Mouse (Mus musculus): Measurements from ENCODE around the gene Gstt1. TPM values are rescaled to one million over a fixed set of nuclear protein-coding genes. Genes with fewer than 3 reads are reported as not detected.

Gene Gstt1
- polyA plus RNA-seq, 1 experiment from 2014 or later, result 77.5 TPM

DNA sequence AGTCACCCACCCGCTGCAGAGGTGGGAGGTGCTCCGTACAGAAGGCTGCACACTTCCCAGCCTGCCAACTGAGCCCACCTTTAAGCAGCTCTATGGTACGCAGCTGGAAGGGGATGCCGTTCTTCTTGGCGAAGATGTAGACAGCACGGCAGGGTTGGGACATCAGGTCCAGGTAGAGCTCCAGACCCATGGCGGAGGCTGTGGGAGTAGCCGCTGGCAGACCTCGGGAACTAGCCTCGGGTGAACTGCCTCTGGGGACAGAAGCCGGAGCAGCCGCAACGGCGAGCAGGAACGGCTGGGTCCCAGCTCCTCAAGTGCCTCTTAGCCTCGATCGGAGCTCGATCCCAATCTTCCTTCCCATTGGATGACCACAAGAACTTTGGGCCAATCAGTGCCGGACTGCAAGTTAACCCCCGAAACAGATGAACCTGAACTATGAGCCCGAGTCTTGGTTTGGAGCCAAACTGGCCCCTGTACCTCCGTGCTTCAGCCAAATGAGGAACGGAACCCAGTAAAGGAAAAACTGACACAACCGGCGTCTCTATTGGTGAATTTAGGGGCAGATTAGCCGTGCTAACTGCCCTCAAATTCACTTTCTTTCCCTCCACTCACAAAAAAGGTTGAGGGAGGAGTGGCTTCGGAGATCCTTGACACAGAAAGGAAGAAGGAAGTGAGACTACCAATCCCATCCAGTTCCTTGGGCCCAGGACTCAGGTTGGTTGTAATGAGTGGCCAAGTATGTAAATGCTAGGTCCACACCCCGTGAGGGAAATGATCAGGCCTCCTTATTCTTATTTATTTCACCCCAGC is 17.4 kb downstream of the Gstt1 start, which contains the start of the genes Gm20441 and Gstt3:
Gene Gm20441 (minus strand): TSS at position 186 of the 810 bp plus-strand sequence.
Gene Gstt3 (minus strand): TSS at position 646 of the 810 bp plus-strand sequence.
- peaks cover 7% of the 10 kb centered on the region; the same call in 1 of the 2 replicates for H3K27me3 ChIP-seq (ENCODE audit: insufficient read depth, low read length)
- DNase-seq, result peak; percentile 55
- H3K9me3 ChIP-seq (ENCODE audit: low read length), result no peaks in the 10 kb centered on the region
- H3K4me3 ChIP-seq (ENCODE audit: low read depth, low read length), result peak within 1 kb of the TSS; percentile 46
- no peaks in the 10 kb centered on the region for H3K36me3 ChIP-seq (replicated peaks; ENCODE audit: insufficient read depth, low read length)
- TF ChIP-seq CTCF (IDR thresholded peaks at IDR 0.05; ENCODE audit: low read depth) (no peak), EP300 (IDR thresholded peaks at IDR 0.05; ENCODE audit: low read depth) (no peak)
- peak within 1 kb of the TSS; percentile 84 for H3K4me2 ChIP-seq (ENCODE audit: low read depth, low read length)
- H3K27ac ChIP-seq (ENCODE audit: low read depth), result peak within 1 kb of the TSS; percentile 44
- peaks cover 12% of the 10 kb centered on the region for H3K4me1 ChIP-seq (ENCODE audit: insufficient read depth)
- 1% methylated on average over 28 of the region's 28 CpGs for WGBS (ENCODE audit: insufficient replicate concordance)
- H3K9ac ChIP-seq (replicated peaks), result peak within 1 kb of the TSS; percentile 61
- ATAC-seq, result peak; percentile 74

DNA sequence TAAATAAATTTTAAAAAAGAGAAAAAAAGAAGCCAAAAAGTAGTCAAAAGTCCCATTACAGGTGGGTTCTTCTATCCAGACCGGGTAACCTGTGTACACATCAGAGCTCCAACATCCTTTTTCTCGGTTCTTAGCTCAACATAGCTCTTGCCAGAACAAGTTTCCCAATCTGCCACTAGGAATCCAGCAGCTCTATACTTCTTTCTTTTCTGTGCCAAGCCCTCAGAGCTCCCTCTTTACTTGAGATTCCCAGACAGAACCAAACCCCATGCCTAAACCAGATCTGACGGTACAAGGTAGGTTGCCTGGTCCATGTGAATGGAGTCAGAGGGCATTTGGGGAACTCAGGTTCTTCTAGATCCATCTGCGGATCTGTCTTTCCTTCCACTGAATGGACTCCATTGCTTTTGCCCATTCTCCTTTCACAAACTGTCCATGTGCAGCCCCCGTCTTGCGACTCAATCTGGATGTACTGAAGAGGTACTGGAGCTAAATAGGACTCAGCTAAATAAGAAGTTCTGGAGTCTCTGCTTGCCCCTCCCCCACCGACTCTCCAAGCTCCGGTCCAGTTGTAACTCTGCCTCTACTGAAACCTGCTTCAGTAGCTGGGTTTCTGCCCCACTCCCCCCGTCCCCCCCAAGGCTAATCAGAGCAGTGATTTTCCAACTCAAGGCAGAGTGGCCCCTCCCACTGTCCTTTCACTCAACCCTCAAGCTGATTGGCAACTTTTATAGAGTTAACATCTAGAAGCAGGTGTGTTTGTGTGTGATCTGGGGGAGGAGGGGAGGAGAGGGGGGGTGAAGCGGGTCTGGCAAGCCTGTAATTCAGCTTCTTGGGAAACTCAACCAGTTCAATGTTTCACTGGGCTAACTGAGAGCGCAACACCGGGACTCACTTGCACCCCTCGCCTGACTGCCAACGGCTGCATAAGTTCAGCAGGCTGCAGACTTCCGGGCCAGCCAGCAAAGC is 18.9 kb downstream of the Gstt1 start:
- DNase-seq (no peak), ATAC-seq (0 out of 2 replicates have a peak, but pooled peaks have one; percentile 17)
- Histone ChIP-seq H3K27me3 (ENCODE audit: insufficient read depth, low read length) (peaks cover 7% of the 10 kb centered on the region; the same call in 1 of the 2 replicates), H3K4me3 (ENCODE audit: low read depth, low read length) (no peak overlapping the region), H3K36me3 (replicated peaks; ENCODE audit: insufficient read depth, low read length) (no peaks in the 10 kb centered on the region), H3K4me1 (ENCODE audit: insufficient read depth) (peaks cover 3% of the 10 kb centered on the region; the same call in 1 of the 2 replicates), H3K4me2 (ENCODE audit: low read depth, low read length) (peak overlapping the region; percentile 84), H3K9me3 (ENCODE audit: low read length) (no peaks in the 10 kb centered on the region), H3K9ac (replicated peaks) (no peak overlapping the region), H3K27ac (ENCODE audit: low read depth) (no peak overlapping the region)
- WGBS (ENCODE audit: insufficient replicate concordance), result 34% methylated on average over 15 of the region's 15 CpGs
- no peak for TF ChIP-seq EP300 (IDR thresholded peaks at IDR 0.05; ENCODE audit: low read depth)
- no peak for TF ChIP-seq CTCF (IDR thresholded peaks at IDR 0.05; ENCODE audit: low read depth)

DNA sequence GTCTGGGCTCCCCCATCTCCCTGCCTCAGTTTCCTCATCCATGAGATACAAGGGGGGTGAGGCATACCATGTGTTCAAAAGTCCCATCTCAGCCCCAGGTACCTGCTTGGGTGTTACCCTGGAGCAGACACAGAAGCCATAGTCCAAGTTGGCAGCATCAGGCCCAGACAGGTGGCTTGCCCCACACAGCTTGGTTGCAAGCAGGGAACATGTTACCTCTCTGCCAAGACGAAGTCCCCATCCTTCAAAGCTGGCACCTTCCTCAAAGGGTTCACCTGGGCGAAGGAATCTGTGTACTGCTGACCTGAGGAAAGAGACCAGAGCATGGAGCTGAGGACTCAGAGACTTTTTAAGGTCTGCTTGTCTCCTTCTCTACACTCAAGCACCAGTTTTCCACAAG is 20.5 kb downstream of the Gstt1 start:
- Histone ChIP-seq H3K4me1 (ENCODE audit: insufficient read depth) (peaks cover 5% of the 10 kb centered on the region), H3K4me3 (ENCODE audit: low read depth, low read length) (no peak overlapping the region), H3K9me3 (ENCODE audit: low read length) (no peaks in the 10 kb centered on the region), H3K9ac (replicated peaks) (no peak overlapping the region), H3K4me2 (ENCODE audit: low read depth, low read length) (no peak overlapping the region), H3K27me3 (ENCODE audit: insufficient read depth, low read length) (peaks cover 7% of the 10 kb centered on the region; the same call in 1 of the 2 replicates), H3K36me3 (replicated peaks; ENCODE audit: insufficient read depth, low read length) (no peaks in the 10 kb centered on the region), H3K27ac (ENCODE audit: low read depth) (no peak overlapping the region)
- WGBS (ENCODE audit: insufficient replicate concordance), result 77% methylated on average over 2 of the region's 2 CpGs
- no peak for DNase-seq
- no peak for ATAC-seq
- no peak for TF ChIP-seq CTCF (IDR thresholded peaks at IDR 0.05; ENCODE audit: low read depth)
- no peak for TF ChIP-seq EP300 (IDR thresholded peaks at IDR 0.05; ENCODE audit: low read depth)

DNA sequence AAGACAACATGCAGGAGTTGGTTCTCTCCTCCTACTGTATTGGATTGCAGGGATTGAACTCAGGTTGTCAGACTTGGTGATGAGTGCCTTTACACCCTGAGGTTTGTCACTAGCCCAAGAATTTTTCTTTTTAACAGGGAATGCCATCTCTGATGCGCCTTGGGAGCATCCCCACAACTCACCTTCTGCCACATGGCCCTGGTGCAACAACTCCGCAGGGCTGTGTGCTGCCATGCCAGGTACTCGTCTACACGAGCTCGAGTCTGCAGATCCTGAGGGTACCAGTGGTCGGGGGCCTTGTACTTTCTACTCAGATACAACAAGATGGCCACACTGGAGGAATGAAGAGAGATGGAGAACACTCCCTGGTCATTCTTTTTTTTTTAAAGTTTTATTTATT is 21.8 kb downstream of the Gstt1 start:
- H3K4me3 ChIP-seq (ENCODE audit: low read depth, low read length), result no peak overlapping the region
- no peak overlapping the region for H3K4me2 ChIP-seq (ENCODE audit: low read depth, low read length)
- DNase-seq, result no peak
- no peaks in the 10 kb centered on the region for H3K36me3 ChIP-seq (replicated peaks; ENCODE audit: insufficient read depth, low read length)
- peaks cover 7% of the 10 kb centered on the region; the same call in 1 of the 2 replicates for H3K27me3 ChIP-seq (ENCODE audit: insufficient read depth, low read length)
- H3K9me3 ChIP-seq (ENCODE audit: low read length), result no peaks in the 10 kb centered on the region
- H3K4me1 ChIP-seq (ENCODE audit: insufficient read depth), result peaks cover 10% of the 10 kb centered on the region
- 82% methylated on average over 6 of the region's 6 CpGs for WGBS (ENCODE audit: insufficient replicate concordance)
- H3K27ac ChIP-seq (ENCODE audit: low read depth), result no peak overlapping the region
- no peak for ATAC-seq
- H3K9ac ChIP-seq (replicated peaks), result no peak overlapping the region
- TF ChIP-seq EP300 (IDR thresholded peaks at IDR 0.05; ENCODE audit: low read depth), result no peak
- TF ChIP-seq CTCF (IDR thresholded peaks at IDR 0.05; ENCODE audit: low read depth), result no peak

DNA sequence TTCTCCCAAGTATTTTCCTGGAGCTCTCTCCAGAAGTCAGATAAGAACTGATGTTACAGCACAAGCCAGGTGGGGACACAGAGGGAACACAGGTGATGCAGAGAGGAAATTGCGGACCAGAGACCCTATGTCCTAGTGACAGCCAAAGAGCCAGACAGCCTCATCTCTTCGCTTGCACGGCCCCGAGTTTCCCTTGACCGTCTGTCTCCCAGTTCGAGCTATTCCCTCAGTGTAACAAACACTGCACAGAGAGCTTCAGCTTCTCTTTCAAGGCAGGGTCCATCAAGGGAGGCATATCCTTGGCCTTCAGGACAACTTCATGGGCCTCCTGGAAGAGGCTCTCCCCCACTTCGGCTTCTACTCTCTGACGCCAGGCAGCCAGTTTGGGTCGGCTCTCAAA is 23.8 kb downstream of the Gstt1 start:
- Histone ChIP-seq H3K9ac (replicated peaks) (no peak overlapping the region), H3K27ac (ENCODE audit: low read depth) (no peak overlapping the region), H3K4me3 (ENCODE audit: low read depth, low read length) (no peak overlapping the region), H3K9me3 (ENCODE audit: low read length) (no peaks in the 10 kb centered on the region), H3K36me3 (replicated peaks; ENCODE audit: insufficient read depth, low read length) (no peaks in the 10 kb centered on the region; the same call in 1 of the 2 replicates), H3K27me3 (ENCODE audit: insufficient read depth, low read length) (peaks cover 3% of the 10 kb centered on the region; the same call in 1 of the 2 replicates), H3K4me1 (ENCODE audit: insufficient read depth) (peaks cover 9% of the 10 kb centered on the region), H3K4me2 (ENCODE audit: low read depth, low read length) (no peak overlapping the region)
- TF ChIP-seq EP300 (IDR thresholded peaks at IDR 0.05; ENCODE audit: low read depth) (no peak), CTCF (IDR thresholded peaks at IDR 0.05; ENCODE audit: low read depth) (no peak)
- DNase-seq (no peak), ATAC-seq (no peak)
- WGBS (ENCODE audit: insufficient replicate concordance), result 82% methylated on average over 9 of the region's 9 CpGs

Measured in liver, postnatal 0 days (tissue).